Mouse (Mus musculus): ENCODE measurements around the gene Slc8b1. TPM values are rescaled to one million over a fixed set of nuclear protein-coding genes. Genes with fewer than 3 reads are reported as not detected.

Gene Slc8b1
- total RNA-seq (2017), result 4.5 and 4.9 TPM in 2 replicates

- ATAC-seq (replicated peaks; ENCODE audit: low read depth, poor library complexity, severe bottlenecking), result peak; percentile 98
Measured at GRCm38 (mm10) chr5:120510982-120511642, at the start of gene Slc8b1. TSS of gene Slc8b1 (plus strand) at chr5:120511168.

GRCm38 (mm10) chr5:120461902-120462301 lies 49.1 kb upstream of the Slc8b1 start:
- ATAC-seq (replicated peaks; ENCODE audit: low read depth, poor library complexity, severe bottlenecking), result no peak

- no peak for ATAC-seq (replicated peaks; ENCODE audit: low read depth, poor library complexity, severe bottlenecking)
Measured at GRCm38 (mm10) chr5:120464321-120464720, 46.6 kb upstream of the Slc8b1 start.

GRCm38 (mm10) chr5:120465062-120465461 lies 45.9 kb upstream of the Slc8b1 start:
- ATAC-seq (replicated peaks; ENCODE audit: low read depth, poor library complexity, severe bottlenecking), result no peak

GRCm38 (mm10) chr5:120465860-120466259 lies 45.1 kb upstream of the Slc8b1 start:
- peak; percentile 90 for ATAC-seq (replicated peaks; ENCODE audit: low read depth, poor library complexity, severe bottlenecking)

- peak; percentile 46 for ATAC-seq (replicated peaks; ENCODE audit: low read depth, poor library complexity, severe bottlenecking)
Measured at GRCm38 (mm10) chr5:120467026-120467425, 43.9 kb upstream of the Slc8b1 start.

- no peak for ATAC-seq (replicated peaks; ENCODE audit: low read depth, poor library complexity, severe bottlenecking)
Measured at GRCm38 (mm10) chr5:120468336-120468735, 42.6 kb upstream of the Slc8b1 start.

GRCm38 (mm10) chr5:120468830-120469229 lies 42.1 kb upstream of the Slc8b1 start:
- no peak for ATAC-seq (replicated peaks; ENCODE audit: low read depth, poor library complexity, severe bottlenecking)

- ATAC-seq (replicated peaks; ENCODE audit: low read depth, poor library complexity, severe bottlenecking), result no peak
Measured at GRCm38 (mm10) chr5:120471538-120471937, 39.4 kb upstream of the Slc8b1 start.

GRCm38 (mm10) chr5:120472770-120473169 lies 38.2 kb upstream of the Slc8b1 start, which contains the start of gene Sdsl:
TSS of gene Sdsl (minus strand) at chr5:120472810.
- no peak for ATAC-seq (replicated peaks; ENCODE audit: low read depth, poor library complexity, severe bottlenecking)

- ATAC-seq (replicated peaks; ENCODE audit: low read depth, poor library complexity, severe bottlenecking), result no peak
Measured at GRCm38 (mm10) chr5:120473361-120473760, 37.6 kb upstream of the Slc8b1 start.

- no peak for ATAC-seq (replicated peaks; ENCODE audit: low read depth, poor library complexity, severe bottlenecking)
Measured at GRCm38 (mm10) chr5:120475861-120476260, 35.1 kb upstream of the Slc8b1 start.

- ATAC-seq (replicated peaks; ENCODE audit: low read depth, poor library complexity, severe bottlenecking), result no peak
Measured at GRCm38 (mm10) chr5:120476296-120476695, 34.7 kb upstream of the Slc8b1 start, which contains the start of gene Sds. TSS of gene Sds (plus strand) at chr5:120476526.

GRCm38 (mm10) chr5:120477993-120478392 lies 33.0 kb upstream of the Slc8b1 start:
- no peak for ATAC-seq (replicated peaks; ENCODE audit: low read depth, poor library complexity, severe bottlenecking)

GRCm38 (mm10) chr5:120479538-120479937 lies 31.4 kb upstream of the Slc8b1 start:
- no peak for ATAC-seq (replicated peaks; ENCODE audit: low read depth, poor library complexity, severe bottlenecking)

- no peak for ATAC-seq (replicated peaks; ENCODE audit: low read depth, poor library complexity, severe bottlenecking)
Measured at GRCm38 (mm10) chr5:120481205-120481604, 29.8 kb upstream of the Slc8b1 start.

- no peak for ATAC-seq (replicated peaks; ENCODE audit: low read depth, poor library complexity, severe bottlenecking)
Measured at GRCm38 (mm10) chr5:120483399-120483798, 27.6 kb upstream of the Slc8b1 start.

- no peak for ATAC-seq (replicated peaks; ENCODE audit: low read depth, poor library complexity, severe bottlenecking)
Measured at GRCm38 (mm10) chr5:120487844-120488243, 23.1 kb upstream of the Slc8b1 start.

GRCm38 (mm10) chr5:120490679-120491192 lies 20.2 kb upstream of the Slc8b1 start:
- ATAC-seq (replicated peaks; ENCODE audit: low read depth, poor library complexity, severe bottlenecking), result no peak

GRCm38 (mm10) chr5:120492437-120492836 lies 18.5 kb upstream of the Slc8b1 start:
- 0 out of 2 replicates have a peak, but pooled peaks have one; percentile 15 for ATAC-seq (replicated peaks; ENCODE audit: low read depth, poor library complexity, severe bottlenecking)

GRCm38 (mm10) chr5:120493440-120493839 lies 17.5 kb upstream of the Slc8b1 start:
- no peak for ATAC-seq (replicated peaks; ENCODE audit: low read depth, poor library complexity, severe bottlenecking)

GRCm38 (mm10) chr5:120493873-120494395 lies 17.0 kb upstream of the Slc8b1 start:
- no peak for ATAC-seq (replicated peaks; ENCODE audit: low read depth, poor library complexity, severe bottlenecking)

Data from common myeloid progenitor, adult 5-6 weeks (primary cell).